Mouse (Mus musculus) activated CD4-positive, CD25-positive, alpha-beta regulatory T cell, adult 9 weeks (primary cell): ENCODE results near the gene Hmgcl. TPM values are rescaled to one million over a fixed set of nuclear protein-coding genes. Genes with fewer than 3 reads are reported as not detected.

Experiments used
- polyA plus RNA-seq: library from polyadenylated mRNA; unstranded; fragments of 100-300 nt; shearing (Covaris generic); gene quantifications from one replicate; pipeline ENCODE4 v1.2.1, GENCODE M21; 2017

Gene Hmgcl
- polyA plus RNA-seq = 75.4 TPM

DNA sequence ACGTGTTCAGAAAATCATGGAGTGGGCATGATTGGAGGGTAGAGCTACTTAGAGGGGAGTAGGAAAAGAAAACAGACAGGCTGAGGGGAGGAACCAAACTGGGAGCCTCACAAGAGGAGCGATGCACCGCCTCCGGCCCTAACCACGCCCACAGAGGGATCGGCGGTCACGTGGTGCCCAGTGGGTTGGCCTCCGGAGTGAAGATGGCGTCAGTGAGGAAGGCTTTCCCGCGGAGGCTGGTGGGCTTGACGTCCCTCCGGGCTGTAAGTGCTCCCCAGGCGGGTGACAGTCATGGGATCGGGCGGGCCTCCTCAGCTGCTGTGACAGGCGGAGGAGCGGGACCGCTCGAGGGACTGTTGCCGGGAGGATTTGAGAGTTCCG, at the start of gene Hmgcl:
Gene Hmgcl, plus strand, starts transcription at position 171 of the 381 bp plus-strand sequence.

DNA sequence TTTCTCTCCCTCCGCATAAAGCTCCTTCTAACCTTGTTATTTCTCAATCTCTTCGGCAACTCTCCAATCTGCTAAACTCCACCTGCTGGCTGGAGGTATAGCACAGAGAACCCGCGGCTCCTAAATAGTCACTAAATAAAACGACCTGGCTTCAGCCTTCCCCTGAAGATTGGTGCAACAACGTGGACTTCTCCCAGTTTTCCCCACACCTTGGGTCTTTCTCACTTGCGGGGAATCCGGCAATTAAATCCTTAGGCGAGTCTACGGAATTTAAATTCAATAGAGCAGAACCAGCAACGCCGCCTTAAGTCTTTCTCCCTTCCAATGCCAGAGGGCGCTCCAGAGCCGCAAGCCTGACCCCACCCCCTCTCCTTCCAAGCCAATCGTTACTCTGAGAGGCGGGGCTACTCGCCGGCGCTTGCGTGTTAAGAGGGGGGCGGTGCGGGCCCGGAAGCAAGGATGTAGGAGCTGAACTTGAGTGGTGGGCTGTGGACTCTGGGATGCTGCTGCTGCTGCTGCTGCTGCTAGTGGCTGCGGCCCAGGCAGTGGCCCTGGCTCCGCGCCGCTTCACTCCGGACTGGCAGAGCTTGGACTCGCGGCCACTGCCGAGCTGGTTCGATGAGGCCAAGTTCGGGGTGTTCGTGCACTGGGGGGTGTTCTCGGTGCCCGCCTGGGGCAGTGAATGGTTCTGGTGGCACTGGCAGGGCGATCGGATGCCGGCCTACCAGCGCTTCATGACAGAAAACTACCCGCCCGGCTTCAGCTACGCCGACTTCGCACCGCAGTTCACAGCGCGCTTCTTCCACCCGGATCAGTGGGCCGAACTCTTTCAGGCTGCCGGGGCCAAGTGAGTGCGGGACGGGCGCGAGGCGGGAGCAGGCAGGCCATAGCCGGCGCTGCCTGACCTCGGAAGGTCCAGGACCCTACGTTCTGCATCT, 25.7 kb upstream of the Hmgcl start, which contains the start of gene Fuca1:
Gene Fuca1, plus strand, starts transcription at position 432 of the 938 bp plus-strand sequence.

DNA sequence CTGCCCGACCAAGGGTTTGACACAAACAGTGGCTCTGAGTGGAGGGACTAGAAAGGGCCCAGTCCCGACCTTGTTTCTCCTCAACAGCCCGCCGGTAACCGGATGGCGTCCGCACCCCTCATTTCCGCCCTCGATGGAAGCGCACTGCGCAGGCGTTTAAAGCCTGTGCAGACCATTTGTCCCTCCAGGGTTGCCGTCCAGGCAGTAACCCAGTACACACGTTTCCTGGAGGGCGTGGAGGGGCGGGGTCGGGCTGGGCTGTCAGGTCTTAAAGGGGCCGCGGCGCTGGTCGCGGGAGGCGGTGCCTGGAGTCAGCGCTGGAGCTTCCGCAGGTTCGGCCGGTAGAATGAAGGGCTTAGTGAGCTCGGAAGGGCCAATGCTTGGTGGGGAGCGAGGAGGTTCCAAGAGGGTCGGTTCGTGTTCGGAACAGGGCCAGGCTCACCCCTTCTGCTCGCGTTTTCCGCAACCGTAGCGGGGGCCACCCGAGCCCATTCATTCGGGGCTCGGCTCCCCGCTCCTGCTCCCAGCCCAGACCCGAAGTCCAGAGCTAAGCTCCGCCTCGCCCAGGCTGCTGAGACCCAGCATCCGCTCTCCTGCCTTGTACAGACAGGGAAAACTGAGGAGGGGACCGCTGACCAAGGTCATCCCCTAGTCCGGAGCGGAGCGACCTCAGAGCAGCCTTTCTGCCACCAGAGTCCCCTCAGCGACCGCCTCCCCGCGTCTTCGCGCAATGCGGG, 17.4 kb downstream of the Hmgcl start, which contains the start of gene Gale:
Gene Gale, plus strand, starts transcription at position 271 of the 737 bp plus-strand sequence.

DNA sequence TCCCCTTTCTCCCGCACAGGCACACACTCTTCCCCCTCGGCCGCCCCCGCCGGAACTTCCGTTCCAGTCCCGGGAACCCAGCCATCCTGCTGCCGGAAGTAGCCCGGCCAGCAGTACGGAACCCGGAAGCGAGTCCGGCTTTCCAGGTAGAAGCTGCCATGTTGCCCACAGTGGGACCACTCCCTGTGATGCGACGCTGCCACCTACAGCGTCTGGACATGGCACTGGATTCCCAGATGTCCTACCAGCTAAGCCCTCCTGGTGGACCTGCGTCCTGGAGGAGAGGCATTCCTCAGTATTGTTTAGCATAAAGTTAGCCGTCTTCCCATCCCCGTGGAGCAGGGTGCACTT, 26.3 kb downstream of the Hmgcl start, which contains the start of gene Lypla2:
Gene Lypla2, minus strand, starts transcription at position 71 of the 351 bp plus-strand sequence.

DNA sequence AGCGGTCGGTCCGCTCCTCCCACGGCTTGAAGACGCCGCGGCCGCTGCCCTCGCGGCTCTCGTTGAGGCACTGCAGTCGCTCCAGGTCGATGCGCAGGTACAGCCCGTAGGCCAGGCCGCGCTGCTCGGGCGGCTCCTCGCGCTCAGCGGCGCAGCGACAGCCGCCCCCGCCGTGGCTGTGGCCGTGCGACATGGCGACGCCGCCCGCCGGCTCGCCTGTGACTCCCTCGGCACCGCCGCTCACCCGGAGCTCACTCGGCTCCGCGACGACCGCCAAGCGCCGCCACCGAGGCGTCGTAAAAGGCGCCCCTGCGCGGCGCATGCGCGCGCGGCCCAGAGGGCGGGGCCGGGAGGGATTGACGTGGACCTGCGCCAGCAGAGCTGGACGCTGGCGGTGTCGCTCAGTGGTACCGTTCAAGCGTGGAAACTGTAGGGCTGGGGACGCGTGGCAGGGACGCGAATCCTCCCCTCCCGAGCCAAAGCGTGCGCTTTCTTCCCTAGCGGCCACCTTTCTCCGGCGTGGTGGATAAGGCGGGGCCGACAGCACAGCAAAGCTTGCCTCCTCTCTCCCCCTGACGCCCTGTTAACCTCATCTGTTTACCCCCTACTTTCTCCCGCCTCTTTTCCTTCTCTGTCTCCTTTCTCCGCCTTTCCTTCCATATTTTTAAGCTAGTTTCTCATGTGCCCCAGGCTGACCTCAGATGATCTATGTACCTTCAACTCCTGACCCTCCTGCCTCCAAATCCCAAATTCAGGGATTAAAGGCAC, 40.9 kb downstream of the Hmgcl start, which contains the start of gene Pithd1:
Gene Pithd1, minus strand, starts transcription at position 322 of the 768 bp plus-strand sequence.

Other genes starting within 250 kb of the Hmgcl start
- not detected for gene Il22ra1, start 218.3 kb upstream of the Hmgcl start, polyA plus RNA-seq
- not detected for gene Myom3, start 186.7 kb upstream of the Hmgcl start, polyA plus RNA-seq
- gene Srsf10, start 90.7 kb upstream of the Hmgcl start, polyA plus RNA-seq = 172 TPM
- gene Pnrc2, start 72.6 kb upstream of the Hmgcl start, polyA plus RNA-seq = 231 TPM
- 15.7 TPM for gene Cnr2, start 51.1 kb upstream of the Hmgcl start, polyA plus RNA-seq
- 118 TPM for gene Fuca1, start 25.7 kb upstream of the Hmgcl start, polyA plus RNA-seq
- gene Gale, start 17.3 kb downstream of the Hmgcl start, polyA plus RNA-seq = 32.5 TPM
- gene Lypla2, start 26.2 kb downstream of the Hmgcl start, polyA plus RNA-seq = 343 TPM
- 7.5 TPM for gene Pithd1, start 40.8 kb downstream of the Hmgcl start, polyA plus RNA-seq
- 76.3 TPM for gene Eloa, start 75.3 kb downstream of the Hmgcl start, polyA plus RNA-seq
- gene Rpl11, start 107.0 kb downstream of the Hmgcl start, polyA plus RNA-seq = 369 TPM
- 306 TPM for gene Id3, start 197.0 kb downstream of the Hmgcl start, polyA plus RNA-seq
- 27.1 TPM for gene E2f2, start 225.9 kb downstream of the Hmgcl start, polyA plus RNA-seq